14 mouse cellular contexts compared by ENCODE assay signal in genomic region chr5:143670740-143671415, GRCm38 (mm10). TPM values are rescaled to one million over a fixed set of nuclear protein-coding genes. Genes with fewer than 3 reads are reported as not detected.
DNase-seq lines count a peak whose midpoint lies in the region; ATAC-seq and TF ChIP-seq lines count a peak whose summit lies in the region.
"Had no signal": no experiment of that assay in that cellular context is flagged by ENCODE, and none has a peak within 500 bp of the region (broad histone marks: within the 10 kb centered on the region; RNA-seq: fewer than 3 reads in every experiment).

No protein-coding gene starts in this region.

- TF ChIP-seq EP300 in heart, adult 2 months (IDR thresholded peaks at IDR 0.05; ENCODE audit: insufficient read depth, low read depth, low read length): no peak

- peaks cover 2% of the 10 kb centered on the region for H3K79me2 ChIP-seq in heart, adult 2 months (replicated peaks; ENCODE audit: control insufficient read depth, insufficient read depth, low read length)

- H3K4me3 ChIP-seq in heart, adult 2 months: no peak overlapping the region
- H3K4me3 ChIP-seq in left cerebral cortex, adult 2 months: no peak overlapping the region
- no peak overlapping the region for H3K4me3 ChIP-seq in embryonic facial prominence, embryonic 14.5 days (ENCODE audit: low read depth, low read length)
- no peak overlapping the region for H3K4me3 ChIP-seq in thymus, adult 2 months (ENCODE audit: control insufficient read depth, insufficient read depth, low read length)
- H3K4me3 ChIP-seq: midbrain, embryonic 15.5 days had no signal

- TF ChIP-seq CTCF in heart, adult 2 months (IDR thresholded peaks at IDR 0.05): no peak
- no peak for TF ChIP-seq CTCF in left cerebral cortex, adult 2 months (IDR thresholded peaks at IDR 0.05)
- no peak for TF ChIP-seq CTCF in thymus, adult 2 months (IDR thresholded peaks at IDR 0.05; ENCODE audit: borderline replicate concordance, control insufficient read depth, extremely low read depth, insufficient read depth, low read length, poor library complexity)

- H3K27me3 ChIP-seq in heart, adult 2 months (ENCODE audit: control insufficient read depth, insufficient read depth, low read length): no peaks in the 10 kb centered on the region
- no peaks in the 10 kb centered on the region for H3K27me3 ChIP-seq in embryonic facial prominence, embryonic 14.5 days (replicated peaks; ENCODE audit: control insufficient read depth, insufficient read depth, low read length)
- H3K27me3 ChIP-seq in thymus, adult 2 months (ENCODE audit: control insufficient read depth, insufficient read depth, low read length): no peaks in the 10 kb centered on the region
- H3K27me3 ChIP-seq: midbrain, embryonic 15.5 days had no signal

- peaks cover 24% of the 10 kb centered on the region for H3K4me1 ChIP-seq in heart, adult 2 months (ENCODE audit: control insufficient read depth, insufficient read depth, low read length)
- H3K4me1 ChIP-seq in embryonic facial prominence, embryonic 14.5 days (ENCODE audit: control insufficient read depth, insufficient read depth, low read length): peaks cover 14% of the 10 kb centered on the region
- H3K4me1 ChIP-seq in thymus, adult 2 months (replicated peaks; ENCODE audit: control insufficient read depth, insufficient read depth, low read length): 0 out of 2 replicates have a peak, but pooled peaks cover 2% of the 10 kb centered on the region
- H3K4me1 ChIP-seq: midbrain, embryonic 15.5 days had no signal

- 64% methylated on average over 6 of the region's 6 CpGs for WGBS in heart, adult 2 months
- WGBS in embryonic facial prominence, embryonic 14.5 days: 77% methylated on average over 6 of the region's 6 CpGs
- WGBS in thymus, adult 2 months: 96% methylated on average over 6 of the region's 6 CpGs

- no peak for TF ChIP-seq POLR2A in heart, adult 2 months (IDR thresholded peaks at IDR 0.05; ENCODE audit: insufficient read depth, low read depth, low read length)
- no peak for TF ChIP-seq POLR2A in thymus, adult 2 months (IDR thresholded peaks at IDR 0.05; ENCODE audit: control insufficient read depth, extremely low read depth, insufficient read depth, low read length, poor library complexity)

- H3K36me3 ChIP-seq in heart, adult 2 months (ENCODE audit: control insufficient read depth, insufficient read depth, low read length): peaks cover 8% of the 10 kb centered on the region
- no peaks in the 10 kb centered on the region for H3K36me3 ChIP-seq in embryonic facial prominence, embryonic 14.5 days (ENCODE audit: control insufficient read depth, insufficient read depth, low read length)
- no peaks in the 10 kb centered on the region for H3K36me3 ChIP-seq in thymus, adult 2 months (ENCODE audit: control insufficient read depth, insufficient read depth, low read length)
- H3K36me3 ChIP-seq: midbrain, embryonic 15.5 days had no signal

- no peaks in the 10 kb centered on the region for H3K9me3 ChIP-seq in embryonic facial prominence, embryonic 14.5 days (ENCODE audit: control insufficient read depth, low read length)
- H3K9me3 ChIP-seq: midbrain, embryonic 15.5 days had no signal

- peak overlapping the region; percentile 36 for H3K27ac ChIP-seq in heart, adult 2 months
- H3K27ac ChIP-seq in left cerebral cortex, adult 2 months: 0 out of 2 replicates have a peak overlapping the region, but pooled peaks have one; percentile 36
- no peak overlapping the region for H3K27ac ChIP-seq in embryonic facial prominence, embryonic 14.5 days (replicated peaks; ENCODE audit: low read depth, low read length)
- no peak overlapping the region for H3K27ac ChIP-seq in thymus, adult 2 months (ENCODE audit: control insufficient read depth, insufficient read depth, low read length)
- H3K27ac ChIP-seq: kidney, postnatal 0 days; midbrain, embryonic 15.5 days had no signal

- H3K4me2 ChIP-seq in embryonic facial prominence, embryonic 14.5 days (ENCODE audit: low read depth, low read length): no peak overlapping the region
- H3K4me2 ChIP-seq: liver, embryonic 11.5 days; midbrain, embryonic 15.5 days had no signal

- intact Hi-C loops in heart, adult 2 months (cut with DNase I): no loop called here
- intact Hi-C loops in heart, postnatal 25 days (cut with DNase I): no loop called here
- intact Hi-C loops in left cerebral cortex, adult 2 months (cut with DNase I): no loop called here

- DNase-seq in heart, adult 2 months: no peak
- DNase-seq in heart, postnatal 25 days (ENCODE audit: low spot score): no peak
- peak in 1 of 2 experiments; percentile 40 for DNase-seq in left cerebral cortex, adult 2 months (ENCODE audit: extremely low spot score in 1 of 2, low spot score in 2 of 2)
- DNase-seq in left cerebral cortex, adult 11 months (ENCODE audit: low spot score): no peak
- DNase-seq in A20 (ENCODE audit: low read depth, low spot score): peak; percentile 56
- peak; percentile 20 for DNase-seq in embryonic facial prominence, embryonic 14.5 days (ENCODE audit: low spot score)
- no peak for DNase-seq in thymus, adult 2 months
- no peak for DNase-seq in kidney, adult 8-10 months
- DNase-seq: adrenal gland, postnatal 25 days; cerebellum, adult 11-12 months; lung, postnatal 4 days had no signal

- H3K9ac ChIP-seq in heart, adult 2 months (ENCODE audit: low read depth, low read length): no peak overlapping the region
- H3K9ac ChIP-seq in embryonic facial prominence, embryonic 14.5 days (ENCODE audit: low read depth, low read length): no peak overlapping the region
- H3K9ac ChIP-seq: midbrain, embryonic 15.5 days had no signal

- ATAC-seq in embryonic facial prominence, embryonic 14.5 days (ENCODE audit: low read depth): no peak
- ATAC-seq: midbrain, embryonic 15.5 days had no signal

RNA-seq across cellular contexts. Expression of gene Cyth3, which starts 48.6 kb away (rescaled TPM):
- total RNA-seq in heart, adult 2 months (2021): 10 to 100 TPM; 26.1 to 44.6 TPM
- polyA plus RNA-seq in heart, adult 2 months (2012; rRNA removed): 25.1 and 39.2 TPM in 2 replicates
- 10 to 100 TPM; 43.8 to 44.9 TPM for total RNA-seq in heart, postnatal 25 days (2021)
- total RNA-seq in left cerebral cortex, adult 2 months (2021): 10 to 100 TPM; 36.7 to 36.9 TPM
- 52.0 and 61.2 TPM in 2 replicates for polyA plus RNA-seq in embryonic facial prominence, embryonic 14.5 days (2014; fragmentation: Nextera tagmentation; extraction: Ambion mirVana)
- 12.9 and 13.4 TPM in 2 replicates for polyA plus RNA-seq in thymus, adult 2 months (2012; rRNA removed)

Comparison
In these comparisons a context has a peak if more than half of its experiments do, and no peak if none do; other contexts are left out.
1. DNase-seq: peak in A20 (single experiment) and embryonic facial prominence, embryonic 14.5 days (single experiment); none in heart, adult 2 months (0 of 2), heart, postnatal 25 days (single experiment), left cerebral cortex, adult 11 months (single experiment), thymus, adult 2 months (single experiment) and kidney, adult 8-10 months (0 of 2).
2. H3K27ac ChIP-seq: peak in heart, adult 2 months (single experiment) and left cerebral cortex, adult 2 months (single experiment); none in embryonic facial prominence, embryonic 14.5 days (single experiment) and thymus, adult 2 months (single experiment).